Mouse (Mus musculus) erythroblast, embryonic 14.5 days (primary cell): ENCODE measurements around the gene Sh2b2.

Experiments used
- GATA1 ChIP-seq: IDR thresholded peaks from 2 replicates; pipeline ENCODE4 v1.6.1; 2012; ENCODE audit warnings: low read length, inconsistent platforms, mixed read lengths
- TAL1 ChIP-seq: IDR thresholded peaks from 3 replicates; pipeline ENCODE4 v1.6.1; 2012; ENCODE audit warnings: low read length, inconsistent platforms, mixed read lengths

- TF ChIP-seq TAL1, result no peak
- no peak for TF ChIP-seq GATA1
These were observed 74.7 kb downstream of the Sh2b2 start for GRCm38 (mm10) chr5:136171363-136172341.
